Mouse (Mus musculus) lung, postnatal 0 days (tissue): ENCODE results near the gene Rabl6. TPM values are rescaled to one million over a fixed set of nuclear protein-coding genes. Genes with fewer than 3 reads are reported as not detected.

ENCODE experiments used
- ATAC-seq: fragments of 200-750 bp; cut with Nextera tagmentation; 2 replicates; pipeline ENCODE4 v1.8.0; 2017; ENCODE audit warnings: moderate library complexity
- DNase-seq: peaks from one replicate; pipeline ENCODE4 v3.0.0-alpha.2; 2016; ENCODE audit warnings: low spot score
- H3K27ac ChIP-seq: fragments of 300-500 bp; sonication (generic); 2 replicates; pipeline ENCODE4 v1.5.1; 2014; ENCODE audit warnings: antibody characterized with exemption, mild to moderate bottlenecking, low read length, mixed read lengths
- H3K27me3 ChIP-seq: fragments of 300-500 bp; sonication (generic); replicated peaks from 2 replicates; pipeline ENCODE4 v1.6.1; 2014; ENCODE audit warnings: low read length, mixed read lengths; ENCODE audit not compliant: insufficient read depth
- H3K36me3 ChIP-seq: fragments of 300-500 bp; sonication (generic); 2 replicates; pipeline ENCODE4 v1.6.1; 2014; ENCODE audit warnings: low read length, mixed read lengths; ENCODE audit not compliant: insufficient read depth
- H3K4me1 ChIP-seq: fragments of 300-500 bp; sonication (generic); 2 replicates; pipeline ENCODE4 v1.6.1; 2014; ENCODE audit warnings: antibody characterized with exemption, low read depth, low read length, mixed read lengths; ENCODE audit not compliant: insufficient read depth
- H3K4me2 ChIP-seq: fragments of 300-500 bp; sonication (generic); replicated peaks from 2 replicates; pipeline ENCODE4 v1.6.1; 2014; ENCODE audit warnings: low read depth, mild to moderate bottlenecking, low read length, moderate library complexity, mixed read lengths
- H3K4me3 ChIP-seq: fragments of 300-500 bp; sonication (generic); 2 replicates; pipeline ENCODE4 v1.5.1; 2014; ENCODE audit warnings: low read depth, low read length
- H3K9ac ChIP-seq: fragments of 300-500 bp; sonication (generic); replicated peaks from 2 replicates; pipeline ENCODE4 v1.6.1; 2014; ENCODE audit warnings: low read depth, mild to moderate bottlenecking
- H3K9me3 ChIP-seq: fragments of 300-500 bp; sonication (generic); 2 replicates; pipeline ENCODE4 v1.6.1; 2016; ENCODE audit warnings: low read length, mixed read lengths
- CTCF ChIP-seq: IDR thresholded peaks from 2 replicates; pipeline ENCODE4 v1.5.1; 2016; ENCODE audit warnings: antibody characterized with exemption, mild to moderate bottlenecking
- EP300 ChIP-seq: IDR thresholded peaks from 2 replicates; pipeline ENCODE4 v1.6.1; 2016; ENCODE audit warnings: antibody characterized with exemption, mild to moderate bottlenecking, control low read depth
- WGBS: fragments of 180-500 bp; shearing (Covaris S2); extraction: QIAGEN DNeasy Blood & Tissue Kit; methylation state at CpG from one replicate; pipeline ENCODE4 v1.1.7; 2014; 5-methylcytosine and 5-hydroxymethylcytosine counted together
- polyA plus RNA-seq: library from polyadenylated mRNA; unstranded; fragments of >200 nt; fragmentation: Nextera tagmentation; extraction: Ambion mirVana; gene quantifications from 2 replicates; pipeline ENCODE4 v1.2.1, GENCODE M21; 2015

Rabl6 gene
- polyA plus RNA-seq, 1 experiment from 2014 or later: 34.7 TPM

GRCm38 (mm10) chr2:25582466-25583119 lies 25.7 kb downstream of the Rabl6 start:
- DNase-seq: no peak
- no peak overlapping the region for H3K9ac ChIP-seq
- no peak overlapping the region for H3K4me2 ChIP-seq

GRCm38 (mm10) chr2:25581901-25582301 lies 26.4 kb downstream of the Rabl6 start:
- peaks cover 25% of the 10 kb centered on the region for H3K4me1 ChIP-seq
- no peak for TF ChIP-seq CTCF
- no peak for TF ChIP-seq EP300
- 25% methylated on average over 6 of the region's 6 CpGs for WGBS

More at GRCm38 (mm10) chr2:25582466-25583119, 25.7 kb downstream of the Rabl6 start:
- Histone ChIP-seq H3K9me3 (no peaks in the 10 kb centered on the region), H3K27me3 (peaks cover 35% of the 10 kb centered on the region), H3K4me3 (no peak overlapping the region), H3K27ac (no peak overlapping the region), H3K4me1 (peaks cover 21% of the 10 kb centered on the region), H3K36me3 (0 out of 2 replicates have a peak, but pooled peaks cover 5% of the 10 kb centered on the region)
- TF ChIP-seq CTCF (no peak), EP300 (no peak)
- WGBS: 43% methylated on average over 12 of the region's 12 CpGs
- ATAC-seq: peak; percentile 23; the same call in 1 of the 2 replicates

GRCm38 (mm10) chr2:25581294-25581864 lies 26.9 kb downstream of the Rabl6 start, which contains the start of gene Ajm1:
TSS of gene Ajm1 (minus strand) at chr2:25581757.
- Histone ChIP-seq H3K27me3 (peaks cover 48% of the 10 kb centered on the region), H3K27ac (no peak within 1 kb of the TSS), H3K4me1 (peaks cover 25% of the 10 kb centered on the region), H3K9ac (no peak within 1 kb of the TSS), H3K4me3 (peak within 1 kb of the TSS; percentile 20; the same call in 1 of the 2 replicates), H3K4me2 (peak within 1 kb of the TSS; percentile 58), H3K36me3 (0 out of 2 replicates have a peak, but pooled peaks cover 5% of the 10 kb centered on the region), H3K9me3 (no peaks in the 10 kb centered on the region)
- DNase-seq (peak; percentile 79), ATAC-seq (peak; percentile 78)
- TF ChIP-seq CTCF (peak; percentile 87), EP300 (no peak)
- WGBS: 5% methylated on average over 19 of the region's 19 CpGs

More at GRCm38 (mm10) chr2:25581901-25582301, 26.4 kb downstream of the Rabl6 start:
- H3K27me3 ChIP-seq: peaks cover 42% of the 10 kb centered on the region
- ATAC-seq (no peak), DNase-seq (no peak)
- peak overlapping the region; percentile 21; the same call in 1 of the 2 replicates for H3K4me2 ChIP-seq
- H3K9me3 ChIP-seq: no peaks in the 10 kb centered on the region
- no peak overlapping the region for H3K9ac ChIP-seq
- no peak overlapping the region for H3K4me3 ChIP-seq
- H3K27ac ChIP-seq: no peak overlapping the region
- H3K36me3 ChIP-seq: 0 out of 2 replicates have a peak, but pooled peaks cover 5% of the 10 kb centered on the region

GRCm38 (mm10) chr2:25580621-25581101 lies 27.7 kb downstream of the Rabl6 start:
- WGBS: 31% methylated on average over 6 of the region's 6 CpGs
- H3K36me3 ChIP-seq: 0 out of 2 replicates have a peak, but pooled peaks cover 5% of the 10 kb centered on the region
- no peak for TF ChIP-seq EP300
- TF ChIP-seq CTCF: no peak
- peaks cover 53% of the 10 kb centered on the region for H3K27me3 ChIP-seq
- no peaks in the 10 kb centered on the region for H3K9me3 ChIP-seq
- DNase-seq (no peak), ATAC-seq (no peak)
- H3K27ac ChIP-seq: no peak overlapping the region
- H3K4me1 ChIP-seq: peaks cover 26% of the 10 kb centered on the region
- H3K4me3 ChIP-seq: no peak overlapping the region
- H3K4me2 ChIP-seq: no peak overlapping the region
- H3K9ac ChIP-seq: no peak overlapping the region

- peaks cover 53% of the 10 kb centered on the region for H3K27me3 ChIP-seq
- TF ChIP-seq CTCF (peak; percentile 68), EP300 (no peak)
- H3K27ac ChIP-seq: no peak overlapping the region
- ATAC-seq (no peak), DNase-seq (peak; percentile 43)
- no peaks in the 10 kb centered on the region for H3K36me3 ChIP-seq
- no peak overlapping the region for H3K9ac ChIP-seq
- H3K4me2 ChIP-seq: peak overlapping the region; percentile 33; the same call in 1 of the 2 replicates
- WGBS: 5% methylated on average over 27 of the region's 27 CpGs
- no peaks in the 10 kb centered on the region for H3K9me3 ChIP-seq
- H3K4me3 ChIP-seq: peak overlapping the region; percentile 24; the same call in 1 of the 2 replicates
- peaks cover 28% of the 10 kb centered on the region for H3K4me1 ChIP-seq
Measured at GRCm38 (mm10) chr2:25579737-25580460, 28.4 kb downstream of the Rabl6 start.
